Mouse (Mus musculus) neural tube, embryonic 14.5 days (tissue): Measurements from ENCODE around the gene Kalrn. TPM values are rescaled to one million over a fixed set of nuclear protein-coding genes. Genes with fewer than 3 reads are reported as not detected.

ENCODE experiments used
- ATAC-seq: fragments of 200-750 bp; cut with Nextera tagmentation; 2 replicates; pipeline ENCODE4 v1.8.0; 2017; ENCODE audit warnings: low read depth, mild to moderate bottlenecking, moderate TSS enrichment, moderate library complexity
- H3K27ac ChIP-seq: fragments of 300-500 bp; sonication (generic); 2 replicates; pipeline ENCODE4 v1.5.1; 2014; ENCODE audit warnings: low read depth, mild to moderate bottlenecking, control low read depth, low read length, moderate library complexity, mixed read lengths
- H3K27me3 ChIP-seq: fragments of 300-500 bp; sonication (generic); 2 replicates; pipeline ENCODE4 v1.6.1; 2014; ENCODE audit warnings: low read length; ENCODE audit not compliant: control insufficient read depth, insufficient read depth
- H3K36me3 ChIP-seq: fragments of 300-500 bp; sonication (generic); 2 replicates; pipeline ENCODE4 v1.6.1; 2014; ENCODE audit warnings: low read length, mixed read lengths; ENCODE audit not compliant: control insufficient read depth, insufficient read depth
- H3K4me1 ChIP-seq: fragments of 300-500 bp; sonication (generic); 2 replicates; pipeline ENCODE4 v1.6.1; 2014; ENCODE audit warnings: low read length; ENCODE audit not compliant: control insufficient read depth, insufficient read depth
- H3K4me2 ChIP-seq: fragments of 300-500 bp; sonication (generic); 2 replicates; pipeline ENCODE4 v1.6.1; 2014; ENCODE audit warnings: mild to moderate bottlenecking, low read depth, low read length, control low read depth
- H3K4me3 ChIP-seq: fragments of 300-500 bp; sonication (generic); 2 replicates; pipeline ENCODE4 v1.5.1; 2014; ENCODE audit warnings: low read depth, low read length, control low read depth, mixed read lengths
- H3K9ac ChIP-seq: fragments of 300-500 bp; sonication (generic); replicated peaks from 2 replicates; pipeline ENCODE4 v1.6.1; 2014; ENCODE audit warnings: low read depth, mild to moderate bottlenecking, control low read depth, low read length, mixed read lengths
- H3K9me3 ChIP-seq: fragments of 300-500 bp; sonication (generic); 2 replicates; pipeline ENCODE4 v1.6.1; 2016; ENCODE audit warnings: low read length; ENCODE audit not compliant: control insufficient read depth
- WGBS: fragments of 180-500 bp; shearing (Covaris S2); extraction: QIAGEN DNeasy Blood & Tissue Kit; methylation state at CpG from one replicate; pipeline ENCODE4 v1.1.7; 2014; 5-methylcytosine and 5-hydroxymethylcytosine counted together
- polyA plus RNA-seq: library from polyadenylated mRNA; unstranded; fragments of >200 nt; fragmentation: Nextera tagmentation; extraction: Ambion mirVana; gene quantifications from 2 replicates; pipeline ENCODE4 v1.2.1, GENCODE M21; 2014

The Kalrn gene
- polyA plus RNA-seq, 1 experiment from 2014 or later, result 34.2 TPM

GRCm38 (mm10) chr16:34135074-34135473, 438.3 kb downstream of the Kalrn start:
- no peak for ATAC-seq
- WGBS, result 95% methylated on average over 2 of the region's 2 CpGs
- no peaks in the 10 kb centered on the region for H3K36me3 ChIP-seq
- H3K9ac ChIP-seq, result no peak overlapping the region
- no peak overlapping the region for H3K4me3 ChIP-seq
- H3K27me3 ChIP-seq, result no peaks in the 10 kb centered on the region
- no peak overlapping the region for H3K4me2 ChIP-seq
- H3K27ac ChIP-seq, result no peak overlapping the region
- H3K4me1 ChIP-seq, result no peaks in the 10 kb centered on the region
- H3K9me3 ChIP-seq, result no peaks in the 10 kb centered on the region

DNA sequence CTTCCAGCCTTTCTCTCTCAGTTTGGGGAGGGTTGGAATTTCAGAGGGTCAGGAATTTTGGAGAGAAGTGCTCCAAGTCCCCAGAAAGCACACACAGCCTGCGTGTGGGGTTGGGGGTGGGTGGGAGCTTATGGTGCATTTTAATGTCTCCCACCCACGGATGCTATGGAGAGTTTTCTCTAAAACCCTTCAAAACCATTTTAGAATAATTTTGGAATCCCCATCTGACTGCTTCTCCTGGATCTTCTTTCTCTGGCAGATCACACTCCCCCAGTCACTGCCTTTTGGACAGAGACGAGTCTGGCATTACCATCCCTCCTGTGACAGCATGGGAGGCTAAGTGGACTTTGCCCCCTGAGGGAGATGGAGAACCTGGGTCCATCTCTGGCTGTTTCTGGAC, 438.7 kb downstream of the Kalrn start:
- ATAC-seq, result no peak
- no peaks in the 10 kb centered on the region for H3K4me1 ChIP-seq
- no peak overlapping the region for H3K4me3 ChIP-seq
- H3K4me2 ChIP-seq, result no peak overlapping the region
- WGBS, result 79% methylated on average over 3 of the region's 3 CpGs
- H3K9me3 ChIP-seq, result no peaks in the 10 kb centered on the region
- H3K36me3 ChIP-seq, result no peaks in the 10 kb centered on the region
- no peak overlapping the region for H3K27ac ChIP-seq
- H3K27me3 ChIP-seq, result no peaks in the 10 kb centered on the region
- H3K9ac ChIP-seq, result no peak overlapping the region

DNA sequence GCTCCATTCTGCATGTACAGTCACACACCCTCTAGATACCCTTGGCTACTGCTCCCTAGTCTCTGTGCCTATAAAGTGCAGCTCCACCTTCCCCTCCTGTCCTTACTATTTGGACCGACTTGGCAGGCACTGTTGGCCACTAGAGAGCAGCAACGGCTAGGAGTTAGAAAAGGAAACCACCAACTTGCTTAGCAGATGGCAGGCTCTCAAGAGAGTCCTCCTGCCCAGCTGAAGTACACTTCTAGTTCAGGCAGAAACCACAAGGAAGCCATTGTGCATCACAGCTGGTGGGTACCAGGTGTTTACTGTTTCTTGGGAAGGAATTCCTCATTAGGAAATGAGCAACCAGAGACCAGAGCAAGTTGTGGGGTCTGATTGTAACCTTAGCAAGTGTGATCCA, 447.7 kb downstream of the Kalrn start:
- Histone ChIP-seq H3K4me3 (no peak overlapping the region), H3K4me1 (no peaks in the 10 kb centered on the region), H3K27me3 (no peaks in the 10 kb centered on the region), H3K27ac (no peak overlapping the region), H3K36me3 (no peaks in the 10 kb centered on the region), H3K9me3 (no peaks in the 10 kb centered on the region), H3K4me2 (no peak overlapping the region), H3K9ac (no peak overlapping the region)
- 0% methylated on average over 2 of the region's 2 CpGs for WGBS
- ATAC-seq, result peak; percentile 65; the same call in 1 of the 2 replicates

DNA sequence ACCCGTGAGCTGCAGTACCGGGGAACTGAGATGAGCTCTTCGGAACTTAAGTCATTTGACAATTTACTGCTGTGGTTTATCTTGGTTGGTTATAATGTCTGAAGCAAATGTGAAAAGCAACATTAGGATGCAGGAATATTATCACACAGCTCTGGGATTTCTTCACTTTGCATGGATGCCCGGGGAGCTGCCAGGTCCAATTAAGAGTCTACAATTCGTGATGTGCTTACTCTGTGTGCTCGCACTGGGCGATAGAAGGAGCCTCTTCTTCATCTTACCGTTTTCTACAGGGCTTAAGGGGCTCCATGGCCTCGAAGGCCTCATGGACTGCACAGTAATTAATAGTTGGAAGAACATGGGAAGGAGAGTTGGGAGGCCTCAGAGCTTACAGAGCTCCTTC, 450.8 kb downstream of the Kalrn start:
- H3K4me1 ChIP-seq, result no peaks in the 10 kb centered on the region
- no peaks in the 10 kb centered on the region for H3K9me3 ChIP-seq
- H3K36me3 ChIP-seq, result no peaks in the 10 kb centered on the region
- H3K4me2 ChIP-seq, result no peak overlapping the region
- 80% methylated on average over 9 of the region's 9 CpGs for WGBS
- H3K9ac ChIP-seq, result no peak overlapping the region
- no peak for ATAC-seq
- no peak overlapping the region for H3K4me3 ChIP-seq
- H3K27me3 ChIP-seq, result no peaks in the 10 kb centered on the region
- H3K27ac ChIP-seq, result no peak overlapping the region

DNA sequence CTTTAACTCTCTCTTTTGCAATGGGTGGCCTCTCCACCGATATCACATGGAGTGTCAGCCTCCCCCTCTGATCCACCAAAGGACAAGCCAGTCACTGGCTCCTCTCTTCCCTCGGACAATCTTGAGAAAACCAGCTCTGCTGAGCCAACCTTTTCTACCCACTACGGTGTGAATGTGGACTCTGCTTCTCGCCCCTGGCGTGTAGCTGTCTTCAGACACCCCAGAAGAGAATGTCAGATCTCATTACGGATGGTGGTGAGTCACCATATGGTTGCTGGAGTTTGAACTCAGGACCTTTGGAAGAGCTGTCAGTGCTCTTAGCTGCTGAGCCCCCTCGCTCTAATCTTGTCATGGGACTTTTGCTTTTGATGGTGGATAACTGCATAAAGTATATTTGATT, 452.0 kb downstream of the Kalrn start:
- 81% methylated on average over 7 of the region's 7 CpGs for WGBS
- no peak for ATAC-seq
- H3K4me2 ChIP-seq, result no peak overlapping the region
- H3K4me3 ChIP-seq, result no peak overlapping the region
- H3K9me3 ChIP-seq, result no peaks in the 10 kb centered on the region
- no peak overlapping the region for H3K27ac ChIP-seq
- no peaks in the 10 kb centered on the region for H3K36me3 ChIP-seq
- H3K27me3 ChIP-seq, result no peaks in the 10 kb centered on the region
- H3K9ac ChIP-seq, result no peak overlapping the region
- no peaks in the 10 kb centered on the region for H3K4me1 ChIP-seq

DNA sequence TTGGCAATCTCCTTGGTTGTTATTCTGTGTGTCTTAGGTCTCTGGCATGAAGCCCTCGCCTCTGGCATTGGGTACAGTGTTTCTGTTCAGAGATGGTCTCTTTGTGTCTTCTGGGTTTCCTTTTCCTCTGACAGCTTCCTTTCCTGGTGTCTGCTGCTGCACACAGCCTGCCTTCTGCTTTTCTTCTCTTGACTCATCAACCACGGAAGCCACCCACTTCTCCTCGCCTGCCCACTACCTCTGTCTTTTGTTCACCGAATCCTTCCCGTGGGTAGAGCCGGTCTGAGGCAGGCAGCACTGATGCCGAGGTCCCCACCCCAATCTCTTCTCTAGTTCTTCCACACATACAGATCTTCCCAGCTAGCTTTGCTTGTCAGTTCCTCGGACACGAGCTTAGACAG, 452.5 kb downstream of the Kalrn start:
- Histone ChIP-seq H3K4me2 (no peak overlapping the region), H3K9ac (no peak overlapping the region), H3K27me3 (no peaks in the 10 kb centered on the region), H3K4me3 (no peak overlapping the region), H3K36me3 (no peaks in the 10 kb centered on the region), H3K4me1 (no peaks in the 10 kb centered on the region), H3K9me3 (no peaks in the 10 kb centered on the region), H3K27ac (no peak overlapping the region)
- no peak for ATAC-seq
- WGBS, result 82% methylated on average over 9 of the region's 9 CpGs

DNA sequence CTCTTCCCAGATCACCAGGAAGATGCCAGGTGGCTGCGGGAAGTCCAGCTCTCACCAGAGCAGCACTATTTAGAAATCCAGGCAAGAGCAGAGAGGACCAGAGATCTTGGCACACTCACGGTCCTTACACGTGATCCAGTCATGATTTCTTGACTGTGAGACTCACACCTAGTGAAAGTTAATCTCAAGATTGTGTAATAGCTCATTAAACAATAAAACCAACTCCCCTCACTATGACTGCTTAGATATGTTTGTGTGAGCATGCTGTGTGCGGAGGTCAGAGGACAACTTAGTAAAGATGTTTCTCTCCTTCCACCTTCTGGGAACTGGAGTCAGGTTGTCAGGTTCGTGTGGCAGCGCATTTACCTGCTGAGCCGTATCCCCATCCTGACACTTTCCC, 453.5 kb downstream of the Kalrn start:
- no peak for ATAC-seq

DNA sequence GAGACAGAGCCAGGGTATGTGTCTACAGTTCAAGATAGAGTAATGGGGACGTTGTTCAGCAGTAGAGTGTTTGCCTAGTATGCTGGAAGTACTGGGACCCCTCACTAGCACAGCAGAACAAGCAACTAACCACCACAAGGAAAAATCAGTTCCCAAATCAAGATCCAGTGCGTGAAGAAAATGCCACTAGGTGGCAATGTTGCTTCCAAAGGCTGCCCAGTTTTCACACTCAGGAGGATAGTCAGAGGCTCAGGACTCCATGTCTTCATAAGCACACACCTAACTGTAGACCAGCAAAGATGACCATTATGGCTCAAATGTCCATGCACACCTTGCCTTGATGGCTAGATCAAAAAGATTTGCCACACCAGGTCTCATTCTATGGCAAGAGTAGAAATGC, 454.0 kb downstream of the Kalrn start:
- Histone ChIP-seq H3K27me3 (no peaks in the 10 kb centered on the region), H3K9ac (no peak overlapping the region), H3K36me3 (no peaks in the 10 kb centered on the region), H3K4me3 (no peak overlapping the region), H3K9me3 (no peaks in the 10 kb centered on the region), H3K4me2 (no peak overlapping the region), H3K27ac (no peak overlapping the region), H3K4me1 (no peaks in the 10 kb centered on the region)
- WGBS, result 20% methylated on average over 2 of the region's 2 CpGs
- ATAC-seq, result no peak

More for the DNA sequence above, 453.5 kb downstream of the Kalrn start:
- Histone ChIP-seq H3K9ac (no peak overlapping the region), H3K4me2 (no peak overlapping the region), H3K4me1 (no peaks in the 10 kb centered on the region), H3K9me3 (no peaks in the 10 kb centered on the region), H3K27me3 (no peaks in the 10 kb centered on the region), H3K4me3 (no peak overlapping the region), H3K36me3 (no peaks in the 10 kb centered on the region), H3K27ac (no peak overlapping the region)
- 88% methylated on average over 7 of the region's 7 CpGs for whole genome bisulfite sequencing

DNA sequence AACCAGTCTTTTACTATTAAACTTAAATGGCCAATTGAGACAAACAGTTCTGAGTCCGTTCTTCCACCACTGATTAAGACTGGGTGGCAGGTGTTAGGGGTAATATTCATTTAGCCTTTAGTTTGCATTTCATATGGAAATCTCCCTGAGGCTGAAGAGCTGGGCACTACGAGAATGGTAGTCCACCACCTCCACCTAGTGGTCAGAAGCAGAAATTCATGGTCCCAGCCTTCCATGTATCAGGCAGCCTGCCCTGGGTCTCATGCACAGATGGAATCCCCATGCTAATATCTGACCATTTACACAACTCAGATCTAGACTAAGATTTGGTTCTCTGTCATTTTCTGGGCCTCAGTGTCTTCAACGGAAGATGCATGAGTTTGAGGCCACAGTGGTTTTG, 458.7 kb downstream of the Kalrn start:
- ATAC-seq, result peak; percentile 72; the same call in 1 of the 2 replicates
- Histone ChIP-seq H3K27ac (no peak overlapping the region), H3K4me2 (no peak overlapping the region), H3K9me3 (no peaks in the 10 kb centered on the region), H3K9ac (no peak overlapping the region), H3K36me3 (no peaks in the 10 kb centered on the region), H3K4me3 (no peak overlapping the region), H3K4me1 (no peaks in the 10 kb centered on the region), H3K27me3 (no peaks in the 10 kb centered on the region)
- 3% methylated on average over 3 of the region's 3 CpGs for WGBS

DNA sequence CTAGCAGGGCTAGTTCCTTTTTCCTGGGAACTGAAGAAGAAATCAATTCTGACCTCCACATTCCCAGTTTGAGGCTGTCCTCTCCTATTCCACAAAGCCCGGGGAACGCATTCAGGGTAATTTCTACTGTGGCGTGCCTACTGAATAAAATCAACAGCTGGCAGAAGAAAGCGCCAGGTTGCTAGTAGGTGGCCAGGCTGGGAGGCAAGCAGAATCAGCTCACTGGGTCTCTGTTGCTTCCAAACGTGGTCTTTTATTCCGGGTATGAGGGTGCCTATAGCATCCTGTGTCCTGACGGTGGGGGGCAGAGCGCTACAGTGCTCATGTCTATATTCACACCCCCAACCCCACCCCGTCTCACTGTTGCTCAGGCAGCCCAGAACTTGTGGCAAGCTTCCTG, 460.2 kb downstream of the Kalrn start:
- Histone ChIP-seq H3K4me1 (no peaks in the 10 kb centered on the region), H3K4me2 (no peak overlapping the region), H3K4me3 (no peak overlapping the region), H3K9ac (no peak overlapping the region), H3K9me3 (no peaks in the 10 kb centered on the region), H3K27me3 (no peaks in the 10 kb centered on the region), H3K27ac (no peak overlapping the region), H3K36me3 (no peaks in the 10 kb centered on the region)
- 89% methylated on average over 9 of the region's 9 CpGs for WGBS
- ATAC-seq, result no peak
